Mouse (Mus musculus) frontal cortex, postnatal 10 days (tissue): ENCODE results near the gene Adamts18.
"Not testable (repeated sequence)": the region's sequence is repeated elsewhere in the genome, so short reads cannot be mapped to it uniquely, and the experiment has no call there.

Experiments
- DNase-seq, 2 experiments: peaks; one replicate each; pipeline ENCODE4 v3.0.0; 2022; ENCODE audit warnings: low spot score in 2 of 2, mixed read lengths in 1 of 2

Adamts18 gene

GRCm38 (mm10) chr8:113844801-113845301 lies 3.7 kb downstream of the Adamts18 start:
- no peak for DNase-seq

GRCm38 (mm10) chr8:113838211-113838610 lies 10.3 kb downstream of the Adamts18 start:
- no peak for DNase-seq

GRCm38 (mm10) chr8:113837570-113837915 lies 11.0 kb downstream of the Adamts18 start:
- no peak for DNase-seq

GRCm38 (mm10) chr8:113836892-113837569 lies 11.5 kb downstream of the Adamts18 start:
- no peak for DNase-seq

GRCm38 (mm10) chr8:113833644-113834043 lies 14.9 kb downstream of the Adamts18 start:
- no peak for DNase-seq

GRCm38 (mm10) chr8:113827270-113827669 lies 21.3 kb downstream of the Adamts18 start:
- no peak for DNase-seq

GRCm38 (mm10) chr8:113820983-113821587 lies 27.5 kb downstream of the Adamts18 start:
- DNase-seq: no peak

GRCm38 (mm10) chr8:113813966-113814365 lies 34.6 kb downstream of the Adamts18 start:
- DNase-seq: no peak

GRCm38 (mm10) chr8:113811521-113811920 lies 37.0 kb downstream of the Adamts18 start:
- DNase-seq: no peak

GRCm38 (mm10) chr8:113809929-113810328 lies 38.6 kb downstream of the Adamts18 start:
- DNase-seq: no peak

- DNase-seq: no peak
Observed at GRCm38 (mm10) chr8:113803830-113804611, 44.5 kb downstream of the Adamts18 start.

- DNase-seq: no peak
Observed at GRCm38 (mm10) chr8:113801551-113801950, 47.0 kb downstream of the Adamts18 start.

GRCm38 (mm10) chr8:113800556-113800955 lies 48.0 kb downstream of the Adamts18 start:
- not testable (repeated sequence) for DNase-seq

GRCm38 (mm10) chr8:113799550-113799949 lies 49.0 kb downstream of the Adamts18 start:
- DNase-seq: no peak

GRCm38 (mm10) chr8:113791856-113792255 lies 56.7 kb downstream of the Adamts18 start:
- DNase-seq: no peak

- no peak for DNase-seq
Observed at GRCm38 (mm10) chr8:113791061-113791460, 57.5 kb downstream of the Adamts18 start.

GRCm38 (mm10) chr8:113783711-113784110 lies 64.8 kb downstream of the Adamts18 start:
- DNase-seq: no peak

- DNase-seq: no peak
Observed at GRCm38 (mm10) chr8:113781554-113781953, 67.0 kb downstream of the Adamts18 start.

GRCm38 (mm10) chr8:113775361-113775760 lies 73.2 kb downstream of the Adamts18 start:
- no peak for DNase-seq

- no peak for DNase-seq
Observed at GRCm38 (mm10) chr8:113768861-113769410, 79.6 kb downstream of the Adamts18 start.

GRCm38 (mm10) chr8:113765121-113765520 lies 83.4 kb downstream of the Adamts18 start:
- no peak for DNase-seq
